Comparison of ENCODE assay signal across 14 mouse cellular contexts in genomic region chr3:136933071-136933470, GRCm38 (mm10).
"Had no signal": no experiment of that assay in that cellular context is flagged by ENCODE, and none has a peak within 500 bp of the region (broad histone marks: within the 10 kb centered on the region; RNA-seq: fewer than 3 reads in every experiment).

No protein-coding gene starts in this region.

- H3K27me3 ChIP-seq: limb, embryonic 12.5 days; liver, embryonic 13.5 days; lung, embryonic 15.5 days; megakaryocyte, embryonic 14.5 days; midbrain, embryonic 12.5 days had no signal

- H3K4me2 ChIP-seq: limb, embryonic 12.5 days; liver, embryonic 13.5 days; lung, embryonic 15.5 days; midbrain, embryonic 12.5 days had no signal

- H3K9me3 ChIP-seq: limb, embryonic 12.5 days; liver, embryonic 13.5 days; lung, embryonic 15.5 days; megakaryocyte, embryonic 14.5 days; midbrain, embryonic 12.5 days had no signal

- ATAC-seq: liver, postnatal 0 days had no signal

- H3K4me1 ChIP-seq: limb, embryonic 12.5 days; liver, embryonic 13.5 days; lung, embryonic 15.5 days; midbrain, embryonic 12.5 days had no signal

- DNase-seq: kidney, postnatal 14 days; layer of hippocampus, adult 9-11 months; layer of hippocampus, postnatal 36 days; liver; liver, embryonic 13.5 days; liver, postnatal 0 days; lung, postnatal 14 days; right cerebral cortex, postnatal 14 days; thymus, postnatal 36 days had no signal

- H3K4me3 ChIP-seq: limb, embryonic 12.5 days; liver, embryonic 13.5 days; lung, embryonic 15.5 days; megakaryocyte, embryonic 14.5 days; midbrain, embryonic 12.5 days had no signal

- H3K9ac ChIP-seq: limb, embryonic 12.5 days; liver, embryonic 13.5 days; liver, postnatal 0 days; lung, embryonic 15.5 days; midbrain, embryonic 12.5 days had no signal

- H3K36me3 ChIP-seq: liver, embryonic 13.5 days had no signal

- H3K27ac ChIP-seq: limb, embryonic 12.5 days; liver, embryonic 13.5 days; lung, embryonic 15.5 days; macrophage; midbrain, embryonic 12.5 days had no signal
